Mouse (Mus musculus): ENCODE data around the gene D2hgdh. TPM values are rescaled to one million over a fixed set of nuclear protein-coding genes. Genes with fewer than 3 reads are reported as not detected.
A peak's percentile ranks its signal among the peaks of the same experiment; 100 is the strongest.
"Not testable (repeated sequence)": the region's sequence is repeated elsewhere in the genome, so short reads cannot be mapped to it uniquely, and the experiment has no call there.

The D2hgdh gene
- total RNA-seq, 1 experiment from 2014 or later, result 29.5 TPM

GRCm38 (mm10) chr1:93823796-93824495 lies 763 bp upstream of the D2hgdh start:
- ATAC-seq (replicated peaks in 1 of 2; ENCODE audit: insufficient read depth in 1 of 2, low FRiP score in 2 of 2, low TSS enrichment in 1 of 2, low read depth in 1 of 2, poor library complexity in 2 of 2, severe bottlenecking in 2 of 2), result no peak

GRCm38 (mm10) chr1:93825105-93825674 lies 481 bp downstream of the D2hgdh start:
- peak; percentile 91 to 92 for ATAC-seq (replicated peaks in 1 of 2; ENCODE audit: insufficient read depth in 1 of 2, low FRiP score in 2 of 2, low TSS enrichment in 1 of 2, low read depth in 1 of 2, poor library complexity in 2 of 2, severe bottlenecking in 2 of 2)

GRCm38 (mm10) chr1:93825771-93826539 lies 1.2 kb downstream of the D2hgdh start:
- ATAC-seq (replicated peaks in 1 of 2; ENCODE audit: insufficient read depth in 1 of 2, low FRiP score in 2 of 2, low TSS enrichment in 1 of 2, low read depth in 1 of 2, poor library complexity in 2 of 2, severe bottlenecking in 2 of 2), result peak in 1 of 2 experiments; percentile 5; a peak in 1 of 4 replicates

- ATAC-seq (replicated peaks in 1 of 2; ENCODE audit: insufficient read depth in 1 of 2, low FRiP score in 2 of 2, low TSS enrichment in 1 of 2, low read depth in 1 of 2, poor library complexity in 2 of 2, severe bottlenecking in 2 of 2), result no peak
Measured at GRCm38 (mm10) chr1:93826540-93826835, 1.8 kb downstream of the D2hgdh start.

- ATAC-seq (replicated peaks in 1 of 2; ENCODE audit: insufficient read depth in 1 of 2, low FRiP score in 2 of 2, low TSS enrichment in 1 of 2, low read depth in 1 of 2, poor library complexity in 2 of 2, severe bottlenecking in 2 of 2), result peak; percentile 81 to 90
Measured at GRCm38 (mm10) chr1:93832754-93833360, 8.1 kb downstream of the D2hgdh start.

GRCm38 (mm10) chr1:93834671-93835150 lies 10.0 kb downstream of the D2hgdh start:
- ATAC-seq (replicated peaks in 1 of 2; ENCODE audit: insufficient read depth in 1 of 2, low FRiP score in 2 of 2, low TSS enrichment in 1 of 2, low read depth in 1 of 2, poor library complexity in 2 of 2, severe bottlenecking in 2 of 2), result no peak

GRCm38 (mm10) chr1:93835211-93835610 lies 10.5 kb downstream of the D2hgdh start:
- ATAC-seq (replicated peaks in 1 of 2; ENCODE audit: insufficient read depth in 1 of 2, low FRiP score in 2 of 2, low TSS enrichment in 1 of 2, low read depth in 1 of 2, poor library complexity in 2 of 2, severe bottlenecking in 2 of 2), result no peak

- ATAC-seq (replicated peaks in 1 of 2; ENCODE audit: insufficient read depth in 1 of 2, low FRiP score in 2 of 2, low TSS enrichment in 1 of 2, low read depth in 1 of 2, poor library complexity in 2 of 2, severe bottlenecking in 2 of 2), result no peak
Measured at GRCm38 (mm10) chr1:93835876-93836531, 11.3 kb downstream of the D2hgdh start.

GRCm38 (mm10) chr1:93836532-93836913 lies 11.8 kb downstream of the D2hgdh start:
- ATAC-seq (replicated peaks in 1 of 2; ENCODE audit: insufficient read depth in 1 of 2, low FRiP score in 2 of 2, low TSS enrichment in 1 of 2, low read depth in 1 of 2, poor library complexity in 2 of 2, severe bottlenecking in 2 of 2), result no peak

GRCm38 (mm10) chr1:93837335-93837734 lies 12.6 kb downstream of the D2hgdh start:
- ATAC-seq (replicated peaks in 1 of 2; ENCODE audit: insufficient read depth in 1 of 2, low FRiP score in 2 of 2, low TSS enrichment in 1 of 2, low read depth in 1 of 2, poor library complexity in 2 of 2, severe bottlenecking in 2 of 2), result no peak

- not testable (repeated sequence) for ATAC-seq (replicated peaks in 1 of 2; ENCODE audit: insufficient read depth in 1 of 2, low FRiP score in 2 of 2, low TSS enrichment in 1 of 2, low read depth in 1 of 2, poor library complexity in 2 of 2, severe bottlenecking in 2 of 2)
Measured at GRCm38 (mm10) chr1:93838569-93838968, 13.9 kb downstream of the D2hgdh start.

- ATAC-seq (replicated peaks in 1 of 2; ENCODE audit: insufficient read depth in 1 of 2, low FRiP score in 2 of 2, low TSS enrichment in 1 of 2, low read depth in 1 of 2, poor library complexity in 2 of 2, severe bottlenecking in 2 of 2), result peak; percentile 80 to 93
Measured at GRCm38 (mm10) chr1:93845766-93846366, 21.2 kb downstream of the D2hgdh start.

GRCm38 (mm10) chr1:93855790-93856189 lies 31.1 kb downstream of the D2hgdh start:
- ATAC-seq (replicated peaks in 1 of 2; ENCODE audit: insufficient read depth in 1 of 2, low FRiP score in 2 of 2, low TSS enrichment in 1 of 2, low read depth in 1 of 2, poor library complexity in 2 of 2, severe bottlenecking in 2 of 2), result peak in 1 of 2 experiments; percentile 37; a peak in 2 of 4 replicates

GRCm38 (mm10) chr1:93857370-93857769 lies 32.7 kb downstream of the D2hgdh start:
- no peak for ATAC-seq (replicated peaks in 1 of 2; ENCODE audit: insufficient read depth in 1 of 2, low FRiP score in 2 of 2, low TSS enrichment in 1 of 2, low read depth in 1 of 2, poor library complexity in 2 of 2, severe bottlenecking in 2 of 2)

- ATAC-seq (replicated peaks in 1 of 2; ENCODE audit: insufficient read depth in 1 of 2, low FRiP score in 2 of 2, low TSS enrichment in 1 of 2, low read depth in 1 of 2, poor library complexity in 2 of 2, severe bottlenecking in 2 of 2), result no peak
Measured at GRCm38 (mm10) chr1:93857991-93858390, 33.3 kb downstream of the D2hgdh start.

GRCm38 (mm10) chr1:93859619-93860018 lies 34.9 kb downstream of the D2hgdh start:
- ATAC-seq (replicated peaks in 1 of 2; ENCODE audit: insufficient read depth in 1 of 2, low FRiP score in 2 of 2, low TSS enrichment in 1 of 2, low read depth in 1 of 2, poor library complexity in 2 of 2, severe bottlenecking in 2 of 2), result no peak

GRCm38 (mm10) chr1:93861048-93861447 lies 36.3 kb downstream of the D2hgdh start, which contains the start of gene Gal3st2:
Gene Gal3st2 (plus strand): TSS chr1:93861306.
- ATAC-seq (replicated peaks in 1 of 2; ENCODE audit: insufficient read depth in 1 of 2, low FRiP score in 2 of 2, low TSS enrichment in 1 of 2, low read depth in 1 of 2, poor library complexity in 2 of 2, severe bottlenecking in 2 of 2), result peak in 1 of 2 experiments; percentile 17; a peak in 1 of 4 replicates
